Mouse (Mus musculus) spleen, adult 2 months (tissue): ENCODE data around the gene Clstn2. TPM values are rescaled to one million over a fixed set of nuclear protein-coding genes. Genes with fewer than 3 reads are reported as not detected.

Experiments used
- DNase-seq, 2 experiments: peaks; one replicate each; pipeline versions ENCODE4 v3.0.0 to v3.0.0-alpha.2; 2012 to 2021; ENCODE audit warnings: low spot score in 2 of 2, low read depth in 1 of 2
- H3K27ac ChIP-seq: fragments of 200-500 bp; 2 replicates; pipeline ENCODE4 v1.5.1; 2012; ENCODE audit warnings: low read length, inconsistent platforms; ENCODE audit not compliant: insufficient read depth
- H3K27me3 ChIP-seq: fragments of 200-500 bp; 2 replicates; pipeline ENCODE4 v1.6.1; 2012; ENCODE audit warnings: mild to moderate bottlenecking, moderate library complexity, low read length, inconsistent platforms; ENCODE audit not compliant: control insufficient read depth, insufficient read depth
- H3K36me3 ChIP-seq: fragments of 200-500 bp; 2 replicates; pipeline ENCODE4 v1.6.1; 2012; ENCODE audit warnings: mild to moderate bottlenecking, low read length, inconsistent platforms; ENCODE audit not compliant: control insufficient read depth, insufficient read depth
- H3K4me1 ChIP-seq: fragments of 200-500 bp; 2 replicates; pipeline ENCODE4 v1.6.1; 2011; ENCODE audit warnings: inconsistent platforms; ENCODE audit not compliant: control insufficient read depth, insufficient read depth, insufficient read length
- H3K4me3 ChIP-seq: fragments of 200-500 bp; 2 replicates; pipeline ENCODE4 v1.5.1; 2011; ENCODE audit warnings: mild to moderate bottlenecking, inconsistent platforms; ENCODE audit not compliant: insufficient read depth, insufficient read length; ENCODE audit errors: extremely low read depth
- CTCF ChIP-seq: fragments of 200-500 bp; IDR thresholded peaks from 2 replicates; pipeline ENCODE4 v1.5.1; 2011; ENCODE audit warnings: mild to moderate bottlenecking, inconsistent platforms; ENCODE audit not compliant: insufficient read depth, insufficient read length, insufficient replicate concordance; ENCODE audit errors: extremely low read depth
- POLR2A ChIP-seq: fragments of 200-500 bp; IDR thresholded peaks from 2 replicates; pipeline ENCODE4 v1.6.1; 2011; ENCODE audit warnings: low read depth, low read length, inconsistent platforms
- WGBS: fragments of 180-500 bp; shearing (Covaris S2); methylation state at CpG from one replicate; pipeline ENCODE4 v1.1.7; 2018; 5-methylcytosine and 5-hydroxymethylcytosine counted together
- polyA plus RNA-seq: library from polyadenylated mRNA; depleted of rRNA; stranded (reverse); fragments of >200 nt; gene quantifications from 2 replicates; pipeline ENCODE4 v1.2.3, GENCODE M21; 2012

The Clstn2 gene
- polyA plus RNA-seq, 1 experiment = 0.58 TPM

- Histone ChIP-seq H3K4me1 (no peaks in the 10 kb centered on the region), H3K4me3 (no peak overlapping the region), H3K36me3 (no peaks in the 10 kb centered on the region), H3K27ac (no peak overlapping the region), H3K27me3 (no peaks in the 10 kb centered on the region)
- TF ChIP-seq POLR2A (no peak), CTCF (no peak)
- WGBS = 58% methylated on average over 8 of the region's 8 CpGs
- DNase-seq = no peak
Observed at GRCm38 (mm10) chr9:97538075-97538779, 494.8 kb downstream of the Clstn2 start.

- Histone ChIP-seq H3K4me3 (no peak overlapping the region), H3K36me3 (no peaks in the 10 kb centered on the region), H3K27me3 (no peaks in the 10 kb centered on the region), H3K27ac (no peak overlapping the region), H3K4me1 (no peaks in the 10 kb centered on the region)
- WGBS = 79% methylated on average over 2 of the region's 2 CpGs
- TF ChIP-seq POLR2A (no peak), CTCF (no peak)
- no peak for DNase-seq
Observed at GRCm38 (mm10) chr9:97534196-97534595, 498.8 kb downstream of the Clstn2 start.

GRCm38 (mm10) chr9:97533306-97533705, 499.7 kb downstream of the Clstn2 start:
- DNase-seq = no peak
- no peak overlapping the region for H3K4me3 ChIP-seq
- no peaks in the 10 kb centered on the region for H3K27me3 ChIP-seq
- WGBS = 76% methylated on average over 3 of the region's 3 CpGs
- no peaks in the 10 kb centered on the region for H3K36me3 ChIP-seq
- H3K27ac ChIP-seq = no peak overlapping the region
- TF ChIP-seq POLR2A (no peak), CTCF (no peak)
- H3K4me1 ChIP-seq = no peaks in the 10 kb centered on the region

- 93% methylated on average over 13 of the region's 13 CpGs for WGBS
- no peak for DNase-seq
- no peak overlapping the region for H3K27ac ChIP-seq
- no peaks in the 10 kb centered on the region for H3K36me3 ChIP-seq
- H3K27me3 ChIP-seq = no peaks in the 10 kb centered on the region
- no peak overlapping the region for H3K4me3 ChIP-seq
- no peaks in the 10 kb centered on the region for H3K4me1 ChIP-seq
- TF ChIP-seq CTCF = no peak
- no peak for TF ChIP-seq POLR2A
Observed at GRCm38 (mm10) chr9:97532536-97532935, 500.4 kb downstream of the Clstn2 start.

GRCm38 (mm10) chr9:97527926-97528325, 505.1 kb downstream of the Clstn2 start:
- Histone ChIP-seq H3K27me3 (no peaks in the 10 kb centered on the region), H3K4me1 (no peaks in the 10 kb centered on the region), H3K4me3 (no peak overlapping the region), H3K36me3 (no peaks in the 10 kb centered on the region), H3K27ac (no peak overlapping the region)
- no peak for TF ChIP-seq CTCF
- TF ChIP-seq POLR2A = no peak
- WGBS = 91% methylated on average over 1 of the region's 1 CpGs
- DNase-seq = no peak

- Histone ChIP-seq H3K4me1 (no peaks in the 10 kb centered on the region), H3K27ac (no peak overlapping the region), H3K27me3 (no peaks in the 10 kb centered on the region), H3K36me3 (no peaks in the 10 kb centered on the region), H3K4me3 (no peak overlapping the region)
- TF ChIP-seq POLR2A = no peak
- WGBS = 94% methylated on average over 1 of the region's 1 CpGs
- DNase-seq = no peak
Observed at GRCm38 (mm10) chr9:97527276-97527675, 505.7 kb downstream of the Clstn2 start.

GRCm38 (mm10) chr9:97525563-97525962, 507.4 kb downstream of the Clstn2 start:
- DNase-seq = no peak
- Histone ChIP-seq H3K4me3 (no peak overlapping the region), H3K4me1 (no peaks in the 10 kb centered on the region), H3K36me3 (no peaks in the 10 kb centered on the region), H3K27me3 (no peaks in the 10 kb centered on the region), H3K27ac (no peak overlapping the region)
- no peak for TF ChIP-seq CTCF
- no peak for TF ChIP-seq POLR2A
- 76% methylated on average over 3 of the region's 3 CpGs for WGBS
